Mouse (Mus musculus) layer of hippocampus, adult 6 months (tissue): ENCODE results near the gene Slitrk4. TPM values are rescaled to one million over a fixed set of nuclear protein-coding genes. Genes with fewer than 3 reads are reported as not detected.

ENCODE experiments used
- long read RNA-seq, 2 experiments: library from polyadenylated mRNA; unstranded; transcript quantifications; one replicate each; pipeline ENCODE4 v2.0.0; 2019 to 2020
- polyA plus RNA-seq: library from polyadenylated mRNA; unstranded; fragments of <200 nt; fragmentation: Nextera tagmentation; gene quantifications from 2 replicates; pipeline ENCODE4 v1.2.3, GENCODE M21; 2021

The Slitrk4 gene
- 23.3 and 27.7 TPM in 2 replicates for polyA plus RNA-seq
- long read RNA-seq, experiment 1, full-length matches to known transcripts: 33 of 67 reads
- long read RNA-seq, experiment 1, partial matches to known transcripts: 1 of 67 reads
- long read RNA-seq, experiment 1, other reads (novel, unspliced or antisense): 33 of 67 reads
- long read RNA-seq, experiment 2, full-length matches to known transcripts: 130 of 151 reads
- long read RNA-seq, experiment 2, partial matches to known transcripts: 0 of 151 reads
- long read RNA-seq, experiment 2, other reads (novel, unspliced or antisense): 21 of 151 reads

GRCm38 (mm10) chrX:64276290-64277125 is at the start of gene Slitrk4:
TSS of gene Slitrk4 (minus strand) at chrX:64276996.

Other genes starting within 250 kb of the Slitrk4 start
- gene Gm6760, start 124.8 kb downstream of the Slitrk4 start, polyA plus RNA-seq: not detected in 2 replicates
- not detected in 2 replicates for gene 3830417A13Rik, start 103.4 kb downstream of the Slitrk4 start, polyA plus RNA-seq